Comparison of ENCODE assay signal across 19 mouse cellular contexts in genomic region chr14:54382641-54383040, GRCm38 (mm10). TPM values are rescaled to one million over a fixed set of nuclear protein-coding genes. Genes with fewer than 3 reads are reported as not detected.
DNase-seq lines count a peak whose midpoint lies in the region; ATAC-seq and TF ChIP-seq lines count a peak whose summit lies in the region.
"Had no signal": no experiment of that assay in that cellular context is flagged by ENCODE, and none has a peak within 500 bp of the region (broad histone marks: within the 10 kb centered on the region; RNA-seq: fewer than 3 reads in every experiment).

No protein-coding gene starts in this region.

- no peaks in the 10 kb centered on the region for H3K27me3 ChIP-seq in kidney, embryonic 15.5 days
- H3K27me3 ChIP-seq in stomach, embryonic 15.5 days (replicated peaks): no peaks in the 10 kb centered on the region
- H3K27me3 ChIP-seq in stomach, postnatal 0 days (ENCODE audit: control insufficient read depth, insufficient read depth, low read length): no peaks in the 10 kb centered on the region
- H3K27me3 ChIP-seq in small intestine, adult 2 months (ENCODE audit: control insufficient read depth, insufficient read depth, low read length): no peaks in the 10 kb centered on the region
- H3K27me3 ChIP-seq: forebrain, embryonic 13.5 days; heart, embryonic 12.5 days; hindbrain, embryonic 12.5 days; limb, embryonic 13.5 days; midbrain, embryonic 15.5 days; neural tube, embryonic 15.5 days had no signal

- no peak for TF ChIP-seq EP300 in stomach, postnatal 0 days (optimal IDR thresholded peaks at IDR 0.05)

- H3K4me1 ChIP-seq in kidney, embryonic 15.5 days: peaks cover 65% of the 10 kb centered on the region
- H3K4me1 ChIP-seq in stomach, embryonic 15.5 days: peaks cover 11% of the 10 kb centered on the region; the same call in 1 of the 2 replicates
- no peaks in the 10 kb centered on the region for H3K4me1 ChIP-seq in stomach, postnatal 0 days (replicated peaks; ENCODE audit: control insufficient read depth, insufficient read depth)
- peaks cover 44% of the 10 kb centered on the region; the same call in 1 of the 2 replicates for H3K4me1 ChIP-seq in small intestine, adult 2 months (ENCODE audit: control insufficient read depth, insufficient read depth, insufficient read length, low read length)
- H3K4me1 ChIP-seq: forebrain, embryonic 13.5 days; hindbrain, embryonic 12.5 days; midbrain, embryonic 15.5 days; neural tube, embryonic 15.5 days had no signal

- H3K36me3 ChIP-seq in kidney, embryonic 15.5 days: no peaks in the 10 kb centered on the region
- no peaks in the 10 kb centered on the region for H3K36me3 ChIP-seq in stomach, embryonic 15.5 days
- no peaks in the 10 kb centered on the region for H3K36me3 ChIP-seq in stomach, postnatal 0 days (ENCODE audit: control insufficient read depth, insufficient read depth, low read length)
- H3K36me3 ChIP-seq in small intestine, adult 2 months (ENCODE audit: control insufficient read depth, insufficient read depth, low read length): peaks cover 14% of the 10 kb centered on the region
- H3K36me3 ChIP-seq: G1E; heart, embryonic 12.5 days; hindbrain, embryonic 12.5 days; limb, embryonic 13.5 days; midbrain, embryonic 15.5 days; neural tube, embryonic 15.5 days had no signal

- H3K9me3 ChIP-seq in kidney, embryonic 15.5 days (replicated peaks): no peaks in the 10 kb centered on the region
- H3K9me3 ChIP-seq in stomach, embryonic 15.5 days: no peaks in the 10 kb centered on the region
- H3K9me3 ChIP-seq in stomach, postnatal 0 days (ENCODE audit: control insufficient read depth, low read length): no peaks in the 10 kb centered on the region
- H3K9me3 ChIP-seq: forebrain, embryonic 13.5 days; G1E; heart, embryonic 12.5 days; hindbrain, embryonic 12.5 days; limb, embryonic 13.5 days; midbrain, embryonic 15.5 days; neural tube, embryonic 15.5 days had no signal

- no peak for TF ChIP-seq CTCF in stomach, postnatal 0 days (IDR thresholded peaks at IDR 0.05; ENCODE audit: low read depth)
- no peak for TF ChIP-seq CTCF in brain, embryonic 14.5 days (IDR thresholded peaks at IDR 0.05; ENCODE audit: borderline replicate concordance, extremely low read depth, insufficient read depth, insufficient read length)
- TF ChIP-seq CTCF in small intestine, adult 2 months (IDR thresholded peaks at IDR 0.05; ENCODE audit: extremely low read depth, insufficient read length, insufficient replicate concordance, low read depth, low read length): no peak

- WGBS in kidney, embryonic 15.5 days: 60% methylated on average over 9 of the region's 9 CpGs
- WGBS in stomach, embryonic 15.5 days: 80% methylated on average over 9 of the region's 9 CpGs
- 80% methylated on average over 9 of the region's 9 CpGs for WGBS in stomach, postnatal 0 days
- 56% methylated on average over 9 of the region's 9 CpGs for WGBS in small intestine, adult 2 months

- H3K4me2 ChIP-seq in kidney, embryonic 15.5 days: no peak overlapping the region
- no peak overlapping the region for H3K4me2 ChIP-seq in stomach, embryonic 15.5 days
- no peak overlapping the region for H3K4me2 ChIP-seq in stomach, postnatal 0 days (replicated peaks; ENCODE audit: low read depth)
- H3K4me2 ChIP-seq: forebrain, embryonic 13.5 days; heart, embryonic 12.5 days; hindbrain, embryonic 12.5 days; limb, embryonic 13.5 days; midbrain, embryonic 15.5 days; neural tube, embryonic 15.5 days had no signal

- H3K9ac ChIP-seq in kidney, embryonic 15.5 days: no peak overlapping the region
- no peak overlapping the region for H3K9ac ChIP-seq in stomach, embryonic 15.5 days
- H3K9ac ChIP-seq in stomach, postnatal 0 days (ENCODE audit: low read length): no peak overlapping the region
- H3K9ac ChIP-seq: forebrain, embryonic 13.5 days; heart, embryonic 12.5 days; hindbrain, embryonic 12.5 days; limb, embryonic 13.5 days; midbrain, embryonic 15.5 days; neural tube, embryonic 15.5 days had no signal

- no peak for ATAC-seq in kidney, embryonic 15.5 days (replicated peaks; ENCODE audit: low FRiP score)
- ATAC-seq in stomach, embryonic 15.5 days (ENCODE audit: insufficient read depth, low FRiP score, low read depth): no peak
- no peak for ATAC-seq in stomach, postnatal 0 days (ENCODE audit: low FRiP score, low TSS enrichment)
- no peak for ATAC-seq in cerebellum, adult (ENCODE audit: insufficient number of reproducible peaks, low FRiP score, low TSS enrichment)
- ATAC-seq: forebrain, embryonic 13.5 days; midbrain, embryonic 15.5 days had no signal

- DNase-seq in kidney, adult 9 months: no peak
- no peak for DNase-seq in stomach, postnatal 0 days (ENCODE audit: low spot score)
- DNase-seq in brain, embryonic 14.5 days (ENCODE audit: low read depth): peak; percentile 10
- DNase-seq in lung, adult 18-20 months: no peak
- DNase-seq: cerebellum, adult 9-10 months; gastrocnemius, postnatal 10 days; right cerebral cortex, postnatal 4 days; thymus, postnatal 25 days had no signal

- no peak overlapping the region for H3K4me3 ChIP-seq in kidney, embryonic 15.5 days (replicated peaks)
- H3K4me3 ChIP-seq in stomach, embryonic 15.5 days (replicated peaks): no peak overlapping the region
- H3K4me3 ChIP-seq in stomach, postnatal 0 days (ENCODE audit: low read depth, low read length): no peak overlapping the region
- no peak overlapping the region for H3K4me3 ChIP-seq in small intestine, adult 2 months (ENCODE audit: low read depth, low read length)
- H3K4me3 ChIP-seq: forebrain, embryonic 13.5 days; heart, embryonic 12.5 days; hindbrain, embryonic 12.5 days; limb, embryonic 13.5 days; midbrain, embryonic 15.5 days; neural tube, embryonic 15.5 days had no signal

- no peak for TF ChIP-seq POLR2A in brain, embryonic 14.5 days (IDR thresholded peaks at IDR 0.05; ENCODE audit: borderline replicate concordance, extremely low read depth, insufficient read depth, insufficient read length, poor library complexity, severe bottlenecking)
- TF ChIP-seq POLR2A in small intestine, adult 2 months (IDR thresholded peaks at IDR 0.05; ENCODE audit: low read depth, low read length): no peak

- H3K27ac ChIP-seq in kidney, embryonic 15.5 days: peak overlapping the region; percentile 2; the same call in 1 of the 2 replicates
- H3K27ac ChIP-seq in stomach, embryonic 15.5 days: peak overlapping the region; percentile 54; the same call in 1 of the 2 replicates
- no peak overlapping the region for H3K27ac ChIP-seq in stomach, postnatal 0 days (replicated peaks)
- H3K27ac ChIP-seq in small intestine, adult 2 months (ENCODE audit: insufficient read depth, low read depth, low read length): peak overlapping the region; percentile 93
- H3K27ac ChIP-seq: forebrain, embryonic 13.5 days; hindbrain, embryonic 12.5 days; limb, embryonic 13.5 days; midbrain, embryonic 15.5 days; neural tube, embryonic 15.5 days had no signal

RNA-seq across cellular contexts. Expression of gene Oxa1l, which starts 22.0 kb away (rescaled TPM):
- 50.9 and 61.0 TPM in 2 replicates for polyA plus RNA-seq in kidney, embryonic 15.5 days (2015; fragmentation: Nextera tagmentation; extraction: Ambion mirVana)
- 38.1 and 44.6 TPM in 2 replicates for polyA plus RNA-seq in stomach, embryonic 15.5 days (2015; fragmentation: Nextera tagmentation; extraction: Ambion mirVana)
- 30.5 and 31.7 TPM in 2 replicates for polyA plus RNA-seq in stomach, postnatal 0 days (2015; fragmentation: Nextera tagmentation; extraction: Ambion mirVana)
- 98.0 and 101 TPM in 2 replicates for polyA plus RNA-seq in brain, embryonic 14.5 days (2012; rRNA removed)
- polyA plus RNA-seq in small intestine, adult 2 months (2012; rRNA removed): 73.2 and 120 TPM in 2 replicates

RNA-seq across cellular contexts. Expression of gene Slc7a7, which starts 34.9 kb away (rescaled TPM):
- polyA plus RNA-seq in kidney, embryonic 15.5 days (2015; fragmentation: Nextera tagmentation; extraction: Ambion mirVana): 11.0 and 11.4 TPM in 2 replicates
- polyA plus RNA-seq in stomach, embryonic 15.5 days (2015; fragmentation: Nextera tagmentation; extraction: Ambion mirVana): 17.0 and 19.9 TPM in 2 replicates
- polyA plus RNA-seq in stomach, postnatal 0 days (2015; fragmentation: Nextera tagmentation; extraction: Ambion mirVana): 9.3 and 9.5 TPM in 2 replicates
- polyA plus RNA-seq in brain, embryonic 14.5 days (2012; rRNA removed): 7.2 and 8.0 TPM in 2 replicates
- 110 and 341 TPM in 2 replicates for polyA plus RNA-seq in small intestine, adult 2 months (2012; rRNA removed)

RNA-seq across cellular contexts. Expression of gene Mrpl52, which starts 44.1 kb away (rescaled TPM):
- 265 and 305 TPM in 2 replicates for polyA plus RNA-seq in kidney, embryonic 15.5 days (2015; fragmentation: Nextera tagmentation; extraction: Ambion mirVana)
- polyA plus RNA-seq in stomach, embryonic 15.5 days (2015; fragmentation: Nextera tagmentation; extraction: Ambion mirVana): 273 and 275 TPM in 2 replicates
- polyA plus RNA-seq in stomach, postnatal 0 days (2015; fragmentation: Nextera tagmentation; extraction: Ambion mirVana): 312 and 339 TPM in 2 replicates
- polyA plus RNA-seq in brain, embryonic 14.5 days (2012; rRNA removed): 186 and 230 TPM in 2 replicates
- 186 and 284 TPM in 2 replicates for polyA plus RNA-seq in small intestine, adult 2 months (2012; rRNA removed)

RNA-seq across cellular contexts. Expression of gene Mmp14, which starts 48.8 kb away (rescaled TPM):
- polyA plus RNA-seq in kidney, embryonic 15.5 days (2015; fragmentation: Nextera tagmentation; extraction: Ambion mirVana): 155 and 168 TPM in 2 replicates
- polyA plus RNA-seq in stomach, embryonic 15.5 days (2015; fragmentation: Nextera tagmentation; extraction: Ambion mirVana): 126 and 139 TPM in 2 replicates
- 63.9 and 70.4 TPM in 2 replicates for polyA plus RNA-seq in stomach, postnatal 0 days (2015; fragmentation: Nextera tagmentation; extraction: Ambion mirVana)
- 80.4 and 83.8 TPM in 2 replicates for polyA plus RNA-seq in brain, embryonic 14.5 days (2012; rRNA removed)
- polyA plus RNA-seq in small intestine, adult 2 months (2012; rRNA removed): 59.9 and 66.0 TPM in 2 replicates
